Mouse (Mus musculus): ENCODE results near the gene A930017K11Rik. TPM values are rescaled to one million over a fixed set of nuclear protein-coding genes. Genes with fewer than 3 reads are reported as not detected.

Gene A930017K11Rik
- polyA plus RNA-seq, 1 experiment from 2014 or later: 3.9 TPM

DNA sequence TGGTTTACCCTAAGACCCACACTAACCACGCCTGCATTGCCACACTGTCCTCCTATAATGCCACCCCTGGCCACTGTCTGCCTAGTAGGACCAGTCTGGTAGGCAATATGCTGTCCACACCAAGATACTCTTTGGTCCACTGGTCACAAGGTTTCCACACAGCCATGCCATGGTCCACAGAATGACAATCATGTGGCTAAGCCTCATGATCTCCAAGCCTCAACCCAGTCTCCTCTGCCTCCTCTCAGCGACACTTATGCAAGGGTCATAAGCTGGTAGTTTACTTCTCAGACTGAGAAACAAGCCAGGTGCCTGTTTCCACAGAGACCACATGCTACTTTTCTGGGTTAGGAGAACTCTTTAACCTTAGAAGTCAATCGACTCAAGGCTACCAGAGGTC lies 30.5 kb upstream of the A930017K11Rik start:
- H3K4me3 ChIP-seq (ENCODE audit: low read length): no peak overlapping the region
- H3K4me2 ChIP-seq (ENCODE audit: low read length): no peak overlapping the region
- H3K9ac ChIP-seq (ENCODE audit: low read depth, low read length): no peak overlapping the region
- H3K9me3 ChIP-seq (ENCODE audit: control insufficient read depth, low read length): no peaks in the 10 kb centered on the region
- H3K27ac ChIP-seq (ENCODE audit: low read depth, low read length): no peak overlapping the region
- H3K4me1 ChIP-seq (ENCODE audit: control insufficient read depth, insufficient read depth, low read depth, low read length): peaks cover 21% of the 10 kb centered on the region
- 99% methylated on average over 3 of the region's 3 CpGs for WGBS
- ATAC-seq: no peak
- H3K27me3 ChIP-seq (replicated peaks; ENCODE audit: control insufficient read depth, insufficient read depth, low read length): no peaks in the 10 kb centered on the region
- H3K36me3 ChIP-seq (ENCODE audit: control insufficient read depth, insufficient read depth, low read length): no peaks in the 10 kb centered on the region

DNA sequence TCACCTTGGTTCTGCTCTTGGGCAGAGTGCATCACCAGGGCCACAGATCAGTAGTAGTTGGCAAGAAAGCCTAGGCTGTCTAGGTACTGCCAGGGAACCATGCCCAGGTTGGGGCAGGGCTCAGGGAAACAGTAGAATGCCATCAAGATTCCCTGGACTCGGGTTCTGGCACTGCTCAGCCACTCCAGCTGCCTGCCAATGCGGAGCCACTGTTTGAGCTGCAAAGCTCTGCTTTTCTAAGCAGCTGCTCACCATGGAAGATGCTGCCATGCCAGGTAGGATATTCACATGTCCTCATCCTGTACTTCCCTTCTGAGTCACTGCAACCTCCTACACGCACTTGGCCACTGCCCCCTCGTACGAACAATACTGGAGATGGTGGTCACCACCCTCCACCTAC lies 28.5 kb upstream of the A930017K11Rik start:
- Histone ChIP-seq H3K9ac (ENCODE audit: low read depth, low read length) (no peak overlapping the region), H3K27me3 (replicated peaks; ENCODE audit: control insufficient read depth, insufficient read depth, low read length) (no peaks in the 10 kb centered on the region), H3K36me3 (ENCODE audit: control insufficient read depth, insufficient read depth, low read length) (no peaks in the 10 kb centered on the region), H3K27ac (ENCODE audit: low read depth, low read length) (no peak overlapping the region), H3K4me2 (ENCODE audit: low read length) (no peak overlapping the region), H3K9me3 (ENCODE audit: control insufficient read depth, low read length) (no peaks in the 10 kb centered on the region), H3K4me1 (ENCODE audit: control insufficient read depth, insufficient read depth, low read depth, low read length) (peaks cover 18% of the 10 kb centered on the region), H3K4me3 (ENCODE audit: low read length) (no peak overlapping the region)
- no peak for ATAC-seq
- WGBS: 91% methylated on average over 5 of the region's 5 CpGs

DNA sequence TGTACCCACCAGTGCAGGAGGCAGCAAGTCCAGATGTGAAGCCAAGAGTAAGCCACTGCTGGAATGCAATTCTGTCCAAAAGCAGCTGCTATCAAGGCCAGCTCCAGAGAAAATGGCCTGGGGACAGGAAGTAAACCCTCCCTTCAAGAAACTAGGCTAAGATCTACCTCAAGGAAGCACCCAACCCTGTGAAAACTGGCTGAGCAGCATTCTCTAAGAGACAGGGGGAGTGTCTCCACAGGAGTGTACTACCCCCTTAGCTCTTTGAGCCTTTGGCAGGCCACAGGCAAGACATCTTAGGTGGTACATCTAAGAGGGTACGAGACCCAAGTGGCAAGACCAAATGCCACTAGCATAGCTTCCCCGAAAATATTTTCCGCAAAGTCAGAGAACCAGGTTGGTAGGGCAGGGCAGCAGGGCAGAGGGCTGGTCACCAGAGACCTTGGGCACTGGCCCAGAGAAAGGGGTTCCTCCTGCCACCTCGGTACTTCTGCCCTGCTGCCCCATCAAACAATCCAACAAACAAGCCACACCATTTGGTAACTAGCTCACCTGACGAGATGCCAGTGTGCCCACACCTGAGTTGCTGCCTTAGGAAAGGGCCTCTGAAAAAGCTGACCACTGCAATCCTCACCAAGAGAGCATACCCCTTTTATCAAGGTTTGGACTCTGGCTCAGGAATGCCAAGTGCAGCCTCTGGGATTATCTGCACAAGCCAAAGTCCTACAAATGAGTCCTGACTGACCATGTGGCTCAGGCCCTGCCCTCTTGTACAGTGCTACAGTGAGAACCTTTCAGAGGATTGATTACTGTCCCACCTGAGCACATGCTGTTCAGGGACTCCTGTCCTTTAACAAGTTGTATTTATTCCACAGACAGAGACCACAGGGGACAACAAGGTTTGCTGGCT lies 27.7 kb upstream of the A930017K11Rik start:
- H3K27me3 ChIP-seq (replicated peaks; ENCODE audit: control insufficient read depth, insufficient read depth, low read length): no peaks in the 10 kb centered on the region
- no peak overlapping the region for H3K4me2 ChIP-seq (ENCODE audit: low read length)
- H3K9me3 ChIP-seq (ENCODE audit: control insufficient read depth, low read length): no peaks in the 10 kb centered on the region
- no peaks in the 10 kb centered on the region for H3K36me3 ChIP-seq (ENCODE audit: control insufficient read depth, insufficient read depth, low read length)
- H3K4me3 ChIP-seq (ENCODE audit: low read length): no peak overlapping the region
- peaks cover 18% of the 10 kb centered on the region for H3K4me1 ChIP-seq (ENCODE audit: control insufficient read depth, insufficient read depth, low read depth, low read length)
- no peak overlapping the region for H3K9ac ChIP-seq (ENCODE audit: low read depth, low read length)
- no peak overlapping the region for H3K27ac ChIP-seq (ENCODE audit: low read depth, low read length)
- ATAC-seq: no peak
- WGBS: 96% methylated on average over 5 of the region's 5 CpGs

DNA sequence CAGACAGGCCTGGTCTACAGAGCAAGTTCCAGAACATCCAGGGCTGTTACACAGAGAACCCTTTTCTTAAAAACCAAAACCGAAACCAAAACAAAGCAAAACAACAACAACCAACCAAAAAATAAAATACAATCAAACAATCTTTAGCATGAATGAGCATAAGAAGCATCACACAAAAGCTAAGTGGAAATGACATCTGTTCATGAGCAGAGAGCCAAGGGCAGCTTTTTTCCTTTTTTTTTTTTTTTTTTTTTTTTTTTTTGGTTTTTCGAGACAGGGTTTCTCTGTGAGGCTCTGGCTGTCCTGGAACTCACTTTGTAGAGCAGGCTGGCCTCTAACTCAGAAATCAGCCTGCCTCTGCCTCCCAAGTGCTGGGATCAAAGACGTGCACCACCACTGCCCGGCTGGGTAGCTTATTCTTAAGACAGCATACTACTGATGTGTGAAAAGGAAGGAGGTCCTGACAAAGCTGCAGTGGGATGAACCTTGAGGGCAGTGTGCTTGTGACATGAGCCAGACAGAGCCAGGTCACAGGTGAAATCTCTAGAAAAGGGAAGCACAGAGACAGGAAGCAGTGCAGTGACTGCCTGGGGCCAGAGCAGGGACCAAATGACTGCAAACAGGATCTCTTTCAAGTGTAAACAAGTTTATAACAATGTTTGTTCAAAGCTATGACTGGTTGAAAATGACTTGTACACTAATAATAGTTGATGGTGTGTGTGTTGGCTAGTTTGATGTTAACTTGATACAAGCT lies 18.8 kb upstream of the A930017K11Rik start:
- H3K9me3 ChIP-seq (ENCODE audit: control insufficient read depth, low read length): no peaks in the 10 kb centered on the region
- H3K27me3 ChIP-seq (replicated peaks; ENCODE audit: control insufficient read depth, insufficient read depth, low read length): no peaks in the 10 kb centered on the region
- H3K36me3 ChIP-seq (ENCODE audit: control insufficient read depth, insufficient read depth, low read length): no peaks in the 10 kb centered on the region; the same call in 1 of the 2 replicates
- H3K4me1 ChIP-seq (ENCODE audit: control insufficient read depth, insufficient read depth, low read depth, low read length): peaks cover 4% of the 10 kb centered on the region; the same call in 1 of the 2 replicates
- no peak overlapping the region for H3K9ac ChIP-seq (ENCODE audit: low read depth, low read length)
- no peak for ATAC-seq
- H3K4me2 ChIP-seq (ENCODE audit: low read length): no peak overlapping the region
- no peak overlapping the region for H3K4me3 ChIP-seq (ENCODE audit: low read length)
- 0 out of 2 replicates have a peak overlapping the region, but pooled peaks have one; percentile 29 for H3K27ac ChIP-seq (ENCODE audit: low read depth, low read length)
- 89% methylated on average over 4 of the region's 4 CpGs for WGBS

DNA sequence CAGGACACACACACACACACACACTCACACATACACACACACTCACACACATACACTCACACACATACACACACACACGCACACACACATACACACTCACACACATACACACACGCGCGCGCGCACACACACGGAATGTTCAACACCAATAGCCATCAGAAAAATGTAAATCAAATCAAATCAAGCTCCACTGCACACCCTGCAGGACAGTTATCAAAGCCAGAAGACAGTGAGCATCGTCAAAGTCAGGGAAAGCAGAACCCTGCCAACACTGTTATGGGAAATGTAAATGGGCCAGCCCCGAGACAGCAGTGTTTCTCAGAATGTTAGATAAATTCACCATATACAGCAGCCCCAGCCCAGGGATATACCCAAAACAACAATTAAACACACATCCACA lies 18.1 kb upstream of the A930017K11Rik start:
- no peak overlapping the region for H3K4me3 ChIP-seq (ENCODE audit: low read length)
- H3K4me2 ChIP-seq (ENCODE audit: low read length): no peak overlapping the region
- H3K27ac ChIP-seq (ENCODE audit: low read depth, low read length): 0 out of 2 replicates have a peak overlapping the region, but pooled peaks have one; percentile 29
- H3K9ac ChIP-seq (ENCODE audit: low read depth, low read length): no peak overlapping the region
- H3K36me3 ChIP-seq (ENCODE audit: control insufficient read depth, insufficient read depth, low read length): no peaks in the 10 kb centered on the region; the same call in 1 of the 2 replicates
- no peaks in the 10 kb centered on the region for H3K9me3 ChIP-seq (ENCODE audit: control insufficient read depth, low read length)
- H3K27me3 ChIP-seq (replicated peaks; ENCODE audit: control insufficient read depth, insufficient read depth, low read length): no peaks in the 10 kb centered on the region
- ATAC-seq: no peak
- 76% methylated on average over 9 of the region's 9 CpGs for WGBS
- peaks cover 4% of the 10 kb centered on the region; the same call in 1 of the 2 replicates for H3K4me1 ChIP-seq (ENCODE audit: control insufficient read depth, insufficient read depth, low read depth, low read length)

DNA sequence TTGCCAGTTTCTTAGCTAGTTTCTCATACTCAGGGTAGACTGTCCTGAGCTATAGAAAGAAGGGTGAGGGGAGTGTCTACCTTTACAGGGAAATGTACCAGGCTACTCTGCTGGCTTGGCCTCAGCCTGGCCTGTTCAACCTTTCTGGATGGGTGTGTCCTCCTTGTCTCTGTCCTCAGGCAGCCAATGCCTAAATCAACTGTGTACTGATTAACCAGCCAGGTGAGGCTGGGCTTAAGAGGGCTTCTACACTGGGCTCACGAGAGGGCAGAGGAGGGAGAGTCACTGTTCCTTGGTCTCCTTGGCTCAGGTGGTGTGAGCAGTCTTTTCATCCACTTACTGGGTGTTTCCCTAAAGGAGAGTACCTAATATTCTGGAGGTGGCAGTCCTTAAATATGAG lies 15.8 kb upstream of the A930017K11Rik start:
- peaks cover 4% of the 10 kb centered on the region; the same call in 1 of the 2 replicates for H3K4me1 ChIP-seq (ENCODE audit: control insufficient read depth, insufficient read depth, low read depth, low read length)
- no peaks in the 10 kb centered on the region for H3K27me3 ChIP-seq (replicated peaks; ENCODE audit: control insufficient read depth, insufficient read depth, low read length)
- 0 out of 2 replicates have a peak overlapping the region, but pooled peaks have one; percentile 31 for H3K9ac ChIP-seq (ENCODE audit: low read depth, low read length)
- H3K36me3 ChIP-seq (ENCODE audit: control insufficient read depth, insufficient read depth, low read length): peaks cover 5% of the 10 kb centered on the region
- WGBS: 93% methylated on average over 1 of the region's 1 CpGs
- H3K9me3 ChIP-seq (ENCODE audit: control insufficient read depth, low read length): no peaks in the 10 kb centered on the region
- H3K4me2 ChIP-seq (ENCODE audit: low read length): no peak overlapping the region
- H3K27ac ChIP-seq (ENCODE audit: low read depth, low read length): no peak overlapping the region
- no peak overlapping the region for H3K4me3 ChIP-seq (ENCODE audit: low read length)
- ATAC-seq: no peak

DNA sequence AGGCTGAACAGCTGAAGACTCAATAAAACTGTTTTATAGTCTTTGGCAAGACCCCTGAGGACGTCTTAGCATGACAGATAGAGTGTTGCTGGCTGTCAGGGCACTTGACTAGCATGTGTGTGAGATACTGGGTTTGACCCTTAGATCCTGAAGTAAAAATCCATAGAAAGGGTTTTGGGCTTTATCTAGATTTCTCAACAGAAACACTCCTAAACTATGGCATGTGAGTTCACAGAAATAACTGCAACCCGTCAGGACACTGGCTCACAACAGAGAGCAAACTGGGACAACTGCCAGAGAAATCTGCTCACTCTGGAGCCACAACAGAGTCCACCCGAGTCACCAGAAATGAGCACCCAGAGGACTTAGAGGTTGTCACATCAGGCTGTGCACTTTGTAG lies 15.3 kb upstream of the A930017K11Rik start:
- no peaks in the 10 kb centered on the region for H3K9me3 ChIP-seq (ENCODE audit: control insufficient read depth, low read length)
- no peak overlapping the region for H3K27ac ChIP-seq (ENCODE audit: low read depth, low read length)
- H3K27me3 ChIP-seq (replicated peaks; ENCODE audit: control insufficient read depth, insufficient read depth, low read length): no peaks in the 10 kb centered on the region
- H3K4me3 ChIP-seq (ENCODE audit: low read length): no peak overlapping the region
- H3K4me1 ChIP-seq (ENCODE audit: control insufficient read depth, insufficient read depth, low read depth, low read length): peaks cover 4% of the 10 kb centered on the region; the same call in 1 of the 2 replicates
- WGBS: 52% methylated on average over 3 of the region's 3 CpGs
- peaks cover 5% of the 10 kb centered on the region for H3K36me3 ChIP-seq (ENCODE audit: control insufficient read depth, insufficient read depth, low read length)
- ATAC-seq: no peak
- no peak overlapping the region for H3K4me2 ChIP-seq (ENCODE audit: low read length)
- no peak overlapping the region for H3K9ac ChIP-seq (ENCODE audit: low read depth, low read length)

DNA sequence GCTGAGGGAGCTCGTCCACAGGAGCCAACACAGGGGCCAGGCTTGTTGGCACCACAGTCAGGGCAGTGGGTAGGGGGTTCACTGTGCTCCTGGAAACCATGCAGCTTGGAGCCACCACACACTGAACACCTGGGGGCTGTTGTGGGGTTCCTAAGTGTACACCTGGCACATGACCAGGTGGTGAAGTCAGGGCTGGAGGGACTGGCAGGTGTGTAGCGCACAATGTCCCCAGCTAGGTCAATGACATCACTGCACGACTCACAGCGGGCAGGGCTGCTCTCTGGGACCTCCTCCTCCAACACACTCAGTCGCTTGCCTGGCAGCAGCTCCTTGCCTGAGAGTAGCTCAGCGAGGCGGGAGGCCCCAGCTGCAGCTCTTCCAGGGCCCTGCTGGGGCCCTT lies 11.9 kb upstream of the A930017K11Rik start:
- H3K4me3 ChIP-seq (ENCODE audit: low read length): no peak overlapping the region
- no peak overlapping the region for H3K9ac ChIP-seq (ENCODE audit: low read depth, low read length)
- H3K36me3 ChIP-seq (ENCODE audit: control insufficient read depth, insufficient read depth, low read length): peaks cover 12% of the 10 kb centered on the region
- ATAC-seq: no peak
- H3K27me3 ChIP-seq (replicated peaks; ENCODE audit: control insufficient read depth, insufficient read depth, low read length): no peaks in the 10 kb centered on the region
- H3K4me2 ChIP-seq (ENCODE audit: low read length): no peak overlapping the region
- no peaks in the 10 kb centered on the region for H3K9me3 ChIP-seq (ENCODE audit: control insufficient read depth, low read length)
- 82% methylated on average over 7 of the region's 7 CpGs for WGBS
- peaks cover 4% of the 10 kb centered on the region; the same call in 1 of the 2 replicates for H3K4me1 ChIP-seq (ENCODE audit: control insufficient read depth, insufficient read depth, low read depth, low read length)
- no peak overlapping the region for H3K27ac ChIP-seq (ENCODE audit: low read depth, low read length)

DNA sequence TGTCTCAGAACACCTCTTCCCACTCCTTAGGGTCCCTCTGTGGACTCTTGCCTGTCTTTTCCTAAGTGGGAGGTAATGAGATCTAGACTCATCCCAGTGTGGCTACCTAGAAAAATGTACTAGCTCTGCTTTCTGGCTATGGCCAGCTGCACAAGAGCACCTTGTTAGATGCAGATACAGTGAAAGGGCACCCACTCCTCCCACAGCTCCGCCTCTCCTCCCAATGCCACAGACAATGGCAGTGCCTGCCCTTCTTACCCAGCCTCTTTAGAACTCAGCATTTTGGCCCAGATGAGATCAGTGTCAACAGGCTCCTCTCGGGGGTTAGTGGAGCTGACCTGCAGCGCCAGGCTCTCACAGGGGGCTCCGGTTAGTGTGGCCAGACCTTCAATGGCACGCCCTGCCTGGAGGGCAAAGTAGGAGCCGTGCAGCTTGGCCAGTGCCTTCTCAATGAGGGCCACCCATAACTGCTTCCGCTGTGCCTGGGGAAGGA lies 10.1 kb upstream of the A930017K11Rik start:
- ATAC-seq: no peak
- Histone ChIP-seq H3K27ac (ENCODE audit: low read depth, low read length) (no peak overlapping the region), H3K27me3 (replicated peaks; ENCODE audit: control insufficient read depth, insufficient read depth, low read length) (no peaks in the 10 kb centered on the region), H3K9me3 (ENCODE audit: control insufficient read depth, low read length) (no peaks in the 10 kb centered on the region), H3K36me3 (ENCODE audit: control insufficient read depth, insufficient read depth, low read length) (peaks cover 17% of the 10 kb centered on the region), H3K4me3 (ENCODE audit: low read length) (no peak overlapping the region), H3K4me2 (ENCODE audit: low read length) (no peak overlapping the region), H3K9ac (ENCODE audit: low read depth, low read length) (no peak overlapping the region), H3K4me1 (ENCODE audit: control insufficient read depth, insufficient read depth, low read depth, low read length) (no peaks in the 10 kb centered on the region)
- WGBS: 89% methylated on average over 7 of the region's 7 CpGs

Data from hindbrain, embryonic 16.5 days (tissue).